Mouse (Mus musculus): Measurements from ENCODE around the gene Sipa1l3. TPM values are rescaled to one million over a fixed set of nuclear protein-coding genes. Genes with fewer than 3 reads are reported as not detected.

Gene Sipa1l3
- polyA plus RNA-seq, 1 experiment from 2014 or later: 17.6 TPM

- Histone ChIP-seq H3K27ac (replicated peaks; ENCODE audit: low read depth, low read length) (no peak overlapping the region; the same call in 1 of the 2 replicates), H3K4me3 (replicated peaks; ENCODE audit: low read depth, low read length) (no peak overlapping the region), H3K4me2 (ENCODE audit: low read length) (peak overlapping the region; percentile 27; the same call in 1 of the 2 replicates), H3K9ac (replicated peaks; ENCODE audit: low read length) (no peak overlapping the region), H3K36me3 (ENCODE audit: control insufficient read depth, insufficient read depth, low read length) (no peaks in the 10 kb centered on the region), H3K27me3 (ENCODE audit: control insufficient read depth, insufficient read depth, low read length) (no peaks in the 10 kb centered on the region), H3K4me1 (ENCODE audit: control insufficient read depth, insufficient read depth, low read length) (peaks cover 14% of the 10 kb centered on the region), H3K9me3 (ENCODE audit: control insufficient read depth, low read length) (no peaks in the 10 kb centered on the region)
- no peak for ATAC-seq (ENCODE audit: low FRiP score, low TSS enrichment)
- no peak for DNase-seq
- 84% methylated on average over 16 of the region's 16 CpGs for WGBS
Measured at GRCm38 (mm10) chr7:29480590-29481344, 37.7 kb downstream of the Sipa1l3 start.

- Histone ChIP-seq H3K9ac (replicated peaks; ENCODE audit: low read length) (no peak overlapping the region), H3K4me2 (ENCODE audit: low read length) (no peak overlapping the region), H3K4me1 (ENCODE audit: control insufficient read depth, insufficient read depth, low read length) (peaks cover 14% of the 10 kb centered on the region), H3K27ac (replicated peaks; ENCODE audit: low read depth, low read length) (no peak overlapping the region), H3K4me3 (replicated peaks; ENCODE audit: low read depth, low read length) (no peak overlapping the region), H3K27me3 (ENCODE audit: control insufficient read depth, insufficient read depth, low read length) (no peaks in the 10 kb centered on the region), H3K9me3 (ENCODE audit: control insufficient read depth, low read length) (no peaks in the 10 kb centered on the region), H3K36me3 (ENCODE audit: control insufficient read depth, insufficient read depth, low read length) (no peaks in the 10 kb centered on the region)
- WGBS: 85% methylated on average over 4 of the region's 4 CpGs
- DNase-seq (no peak), ATAC-seq (ENCODE audit: low FRiP score, low TSS enrichment) (no peak)
Measured at GRCm38 (mm10) chr7:29480183-29480582, 38.3 kb downstream of the Sipa1l3 start.

GRCm38 (mm10) chr7:29475005-29475404, 43.4 kb downstream of the Sipa1l3 start:
- no peak overlapping the region for H3K4me2 ChIP-seq (ENCODE audit: low read length)
- H3K4me1 ChIP-seq (ENCODE audit: control insufficient read depth, insufficient read depth, low read length): 0 out of 2 replicates have a peak, but pooled peaks cover 2% of the 10 kb centered on the region
- H3K9ac ChIP-seq (replicated peaks; ENCODE audit: low read length): no peak overlapping the region
- no peak for ATAC-seq (ENCODE audit: low FRiP score, low TSS enrichment)
- no peak overlapping the region for H3K4me3 ChIP-seq (replicated peaks; ENCODE audit: low read depth, low read length)
- 90% methylated on average over 7 of the region's 7 CpGs for WGBS
- no peak for DNase-seq
- no peaks in the 10 kb centered on the region for H3K9me3 ChIP-seq (ENCODE audit: control insufficient read depth, low read length)
- H3K27ac ChIP-seq (replicated peaks; ENCODE audit: low read depth, low read length): no peak overlapping the region
- no peaks in the 10 kb centered on the region for H3K36me3 ChIP-seq (ENCODE audit: control insufficient read depth, insufficient read depth, low read length)
- no peaks in the 10 kb centered on the region for H3K27me3 ChIP-seq (ENCODE audit: control insufficient read depth, insufficient read depth, low read length)

GRCm38 (mm10) chr7:29471309-29471708, 47.1 kb downstream of the Sipa1l3 start:
- H3K9ac ChIP-seq (replicated peaks; ENCODE audit: low read length): no peak overlapping the region
- H3K4me3 ChIP-seq (replicated peaks; ENCODE audit: low read depth, low read length): no peak overlapping the region
- no peak overlapping the region for H3K27ac ChIP-seq (replicated peaks; ENCODE audit: low read depth, low read length)
- no peak overlapping the region for H3K4me2 ChIP-seq (ENCODE audit: low read length)
- H3K27me3 ChIP-seq (ENCODE audit: control insufficient read depth, insufficient read depth, low read length): no peaks in the 10 kb centered on the region
- DNase-seq (no peak), ATAC-seq (ENCODE audit: low FRiP score, low TSS enrichment) (no peak)
- WGBS: 66% methylated on average over 7 of the region's 7 CpGs
- H3K9me3 ChIP-seq (ENCODE audit: control insufficient read depth, low read length): no peaks in the 10 kb centered on the region
- H3K4me1 ChIP-seq (ENCODE audit: control insufficient read depth, insufficient read depth, low read length): 0 out of 2 replicates have a peak, but pooled peaks cover 8% of the 10 kb centered on the region
- no peaks in the 10 kb centered on the region for H3K36me3 ChIP-seq (ENCODE audit: control insufficient read depth, insufficient read depth, low read length)

GRCm38 (mm10) chr7:29469602-29470344, 48.7 kb downstream of the Sipa1l3 start:
- Histone ChIP-seq H3K4me2 (ENCODE audit: low read length) (no peak overlapping the region), H3K27me3 (ENCODE audit: control insufficient read depth, insufficient read depth, low read length) (no peaks in the 10 kb centered on the region), H3K27ac (replicated peaks; ENCODE audit: low read depth, low read length) (peak overlapping the region; percentile 9; the same call in 1 of the 2 replicates), H3K36me3 (ENCODE audit: control insufficient read depth, insufficient read depth, low read length) (no peaks in the 10 kb centered on the region), H3K9me3 (ENCODE audit: control insufficient read depth, low read length) (no peaks in the 10 kb centered on the region), H3K4me3 (replicated peaks; ENCODE audit: low read depth, low read length) (no peak overlapping the region), H3K4me1 (ENCODE audit: control insufficient read depth, insufficient read depth, low read length) (0 out of 2 replicates have a peak, but pooled peaks cover 8% of the 10 kb centered on the region), H3K9ac (replicated peaks; ENCODE audit: low read length) (no peak overlapping the region)
- peak; percentile 27 for DNase-seq
- WGBS: 74% methylated on average over 7 of the region's 7 CpGs
- no peak for ATAC-seq (ENCODE audit: low FRiP score, low TSS enrichment)

GRCm38 (mm10) chr7:29468593-29468992, 49.8 kb downstream of the Sipa1l3 start:
- H3K27ac ChIP-seq (replicated peaks; ENCODE audit: low read depth, low read length): no peak overlapping the region
- ATAC-seq (ENCODE audit: low FRiP score, low TSS enrichment) (no peak), DNase-seq (no peak)
- H3K9me3 ChIP-seq (ENCODE audit: control insufficient read depth, low read length): no peaks in the 10 kb centered on the region
- no peaks in the 10 kb centered on the region for H3K27me3 ChIP-seq (ENCODE audit: control insufficient read depth, insufficient read depth, low read length)
- no peaks in the 10 kb centered on the region for H3K36me3 ChIP-seq (ENCODE audit: control insufficient read depth, insufficient read depth, low read length)
- H3K4me1 ChIP-seq (ENCODE audit: control insufficient read depth, insufficient read depth, low read length): 0 out of 2 replicates have a peak, but pooled peaks cover 8% of the 10 kb centered on the region
- no peak overlapping the region for H3K4me2 ChIP-seq (ENCODE audit: low read length)
- no peak overlapping the region for H3K4me3 ChIP-seq (replicated peaks; ENCODE audit: low read depth, low read length)
- 90% methylated on average over 5 of the region's 5 CpGs for WGBS
- no peak overlapping the region for H3K9ac ChIP-seq (replicated peaks; ENCODE audit: low read length)

- Histone ChIP-seq H3K9ac (replicated peaks; ENCODE audit: low read length) (no peak overlapping the region), H3K4me2 (ENCODE audit: low read length) (no peak overlapping the region), H3K27ac (replicated peaks; ENCODE audit: low read depth, low read length) (no peak overlapping the region), H3K36me3 (ENCODE audit: control insufficient read depth, insufficient read depth, low read length) (no peaks in the 10 kb centered on the region), H3K4me1 (ENCODE audit: control insufficient read depth, insufficient read depth, low read length) (0 out of 2 replicates have a peak, but pooled peaks cover 8% of the 10 kb centered on the region), H3K4me3 (replicated peaks; ENCODE audit: low read depth, low read length) (no peak overlapping the region), H3K9me3 (ENCODE audit: control insufficient read depth, low read length) (no peaks in the 10 kb centered on the region), H3K27me3 (ENCODE audit: control insufficient read depth, insufficient read depth, low read length) (no peaks in the 10 kb centered on the region)
- no peak for ATAC-seq (ENCODE audit: low FRiP score, low TSS enrichment)
- 66% methylated on average over 10 of the region's 10 CpGs for WGBS
- DNase-seq: no peak
Measured at GRCm38 (mm10) chr7:29466585-29466984, 51.9 kb downstream of the Sipa1l3 start.

GRCm38 (mm10) chr7:29465736-29466135, 52.7 kb downstream of the Sipa1l3 start:
- WGBS: 78% methylated on average over 4 of the region's 4 CpGs
- DNase-seq (no peak), ATAC-seq (ENCODE audit: low FRiP score, low TSS enrichment) (no peak)
- no peaks in the 10 kb centered on the region for H3K27me3 ChIP-seq (ENCODE audit: control insufficient read depth, insufficient read depth, low read length)
- no peak overlapping the region for H3K27ac ChIP-seq (replicated peaks; ENCODE audit: low read depth, low read length)
- H3K36me3 ChIP-seq (ENCODE audit: control insufficient read depth, insufficient read depth, low read length): no peaks in the 10 kb centered on the region
- no peak overlapping the region for H3K4me3 ChIP-seq (replicated peaks; ENCODE audit: low read depth, low read length)
- no peaks in the 10 kb centered on the region for H3K9me3 ChIP-seq (ENCODE audit: control insufficient read depth, low read length)
- 0 out of 2 replicates have a peak, but pooled peaks cover 8% of the 10 kb centered on the region for H3K4me1 ChIP-seq (ENCODE audit: control insufficient read depth, insufficient read depth, low read length)
- no peak overlapping the region for H3K9ac ChIP-seq (replicated peaks; ENCODE audit: low read length)
- no peak overlapping the region for H3K4me2 ChIP-seq (ENCODE audit: low read length)

All from midbrain, embryonic 14.5 days (tissue).